Mouse (Mus musculus) embryonic fibroblast, embryonic 13.5 days (primary cell): ENCODE measurements around the gene Abraxas1.

Experiments used
- CTCF ChIP-seq: IDR thresholded peaks from 2 replicates; pipeline ENCODE4 v1.5.1; 2011; ENCODE audit warnings: mild to moderate bottlenecking, control low read depth, low read length, moderate library complexity, borderline replicate concordance; ENCODE audit not compliant: insufficient read depth
- POLR2A ChIP-seq: IDR thresholded peaks from 2 replicates; pipeline ENCODE4 v1.6.1; 2011; ENCODE audit warnings: low read depth, mild to moderate bottlenecking, control low read depth, low read length, moderate library complexity

- TF ChIP-seq CTCF (no peak), POLR2A (no peak)
Measured at GRCm38 (mm10) chr5:100833841-100834240, 13.1 kb upstream of the Abraxas1 start.
